ENCODE assay signal across 8 mouse cellular contexts in genomic region chr11:121451753-121452635, GRCm38 (mm10). TPM values are rescaled to one million over a fixed set of nuclear protein-coding genes. Genes with fewer than 3 reads are reported as not detected.
DNase-seq lines count a peak whose midpoint lies in the region; ATAC-seq and TF ChIP-seq lines count a peak whose summit lies in the region.

Gene Tbcd (plus strand): TSS chr11:121451949.

- peaks cover 32% of the 10 kb centered on the region for H3K36me3 ChIP-seq in G1E (replicated peaks)
- no peaks in the 10 kb centered on the region for H3K36me3 ChIP-seq in forebrain, embryonic 16.5 days (ENCODE audit: control insufficient read depth, insufficient read depth)
- H3K36me3 ChIP-seq in lung, embryonic 14.5 days (ENCODE audit: insufficient read depth), result 0 out of 2 replicates have a peak, but pooled peaks cover 4% of the 10 kb centered on the region
- H3K36me3 ChIP-seq in thymus, adult 2 months (ENCODE audit: control insufficient read depth, insufficient read depth, low read length), result peaks cover under 1% of the 10 kb centered on the region; the same call in 1 of the 2 replicates

- ATAC-seq in G1E (ENCODE audit: extremely low read depth, insufficient number of reproducible peaks, low FRiP score, poor library complexity, severe bottlenecking), result peak; percentile 94
- peak; percentile 96 for ATAC-seq in forebrain, embryonic 16.5 days
- peak; percentile 97 for ATAC-seq in lung, embryonic 14.5 days (ENCODE audit: insufficient read depth)

- intact Hi-C loops in heart, postnatal 36 days (cut with DNase I), result loop anchor here (5.0 kb wide), 1 partner anchor 100 kb away; the partner anchor contains the start of gene Wdr45b

- H3K27me3 ChIP-seq in G1E (ENCODE audit: insufficient read depth, low read length), result peaks cover 15% of the 10 kb centered on the region
- no peaks in the 10 kb centered on the region for H3K27me3 ChIP-seq in forebrain, embryonic 16.5 days (replicated peaks; ENCODE audit: control insufficient read depth, insufficient read depth, low read length)
- H3K27me3 ChIP-seq in lung, embryonic 14.5 days (ENCODE audit: insufficient read depth, low read length), result no peaks in the 10 kb centered on the region
- H3K27me3 ChIP-seq in thymus, adult 2 months (ENCODE audit: control insufficient read depth, insufficient read depth, low read length), result no peaks in the 10 kb centered on the region

- peak within 1 kb of the TSS; percentile 82 for H3K9ac ChIP-seq in forebrain, embryonic 16.5 days (replicated peaks; ENCODE audit: low read depth, low read length)
- H3K9ac ChIP-seq in lung, embryonic 14.5 days, result peak within 1 kb of the TSS; percentile 62

- peak within 1 kb of the TSS; percentile 67 for H3K4me2 ChIP-seq in forebrain, embryonic 16.5 days (ENCODE audit: low read length)
- H3K4me2 ChIP-seq in lung, embryonic 14.5 days, result peak within 1 kb of the TSS; percentile 77

- no peaks in the 10 kb centered on the region for H3K9me3 ChIP-seq in G1E (replicated peaks)
- no peaks in the 10 kb centered on the region for H3K9me3 ChIP-seq in forebrain, embryonic 16.5 days (ENCODE audit: control insufficient read depth, low read length)
- no peaks in the 10 kb centered on the region for H3K9me3 ChIP-seq in lung, embryonic 14.5 days (ENCODE audit: low read depth, low read length)

- peaks cover 23% of the 10 kb centered on the region for H3K4me1 ChIP-seq in G1E (ENCODE audit: insufficient read depth, low read depth, low read length)
- H3K4me1 ChIP-seq in forebrain, embryonic 16.5 days (replicated peaks; ENCODE audit: control insufficient read depth, insufficient read depth, low read length), result peaks cover 15% of the 10 kb centered on the region
- peaks cover 3% of the 10 kb centered on the region; the same call in 1 of the 2 replicates for H3K4me1 ChIP-seq in lung, embryonic 14.5 days (ENCODE audit: insufficient read depth)
- H3K4me1 ChIP-seq in olfactory bulb, adult 2 months (ENCODE audit: control insufficient read depth, insufficient read depth, low read length), result peaks cover 7% of the 10 kb centered on the region
- H3K4me1 ChIP-seq in thymus, adult 2 months (replicated peaks; ENCODE audit: control insufficient read depth, insufficient read depth, low read length), result peaks cover 11% of the 10 kb centered on the region

- DNase-seq in G1E (ENCODE audit: low spot score), result peak; percentile 84
- peak; percentile 91 to 96 for DNase-seq in cerebellum, adult 18-20 months
- peak; percentile 93 to 98 for DNase-seq in heart, postnatal 36 days
- peak; percentile 95 to 98 for DNase-seq in layer of hippocampus, adult 2 months (ENCODE audit: low spot score in 2 of 2)
- peak; percentile 95 for DNase-seq in lung, embryonic 14.5 days
- DNase-seq in thymus, adult 2 months, result peak; percentile 97

- H3K27ac ChIP-seq in forebrain, embryonic 16.5 days (ENCODE audit: low read length), result peak within 1 kb of the TSS; percentile 86
- H3K27ac ChIP-seq in layer of hippocampus, adult 2 months, result peak within 1 kb of the TSS; percentile 94
- peak within 1 kb of the TSS; percentile 46 for H3K27ac ChIP-seq in lung, embryonic 14.5 days (ENCODE audit: low read depth)
- peak within 1 kb of the TSS; percentile 61; the same call in 1 of the 2 replicates for H3K27ac ChIP-seq in olfactory bulb, adult 2 months (ENCODE audit: insufficient read depth, low read depth, low read length)
- no peak within 1 kb of the TSS for H3K27ac ChIP-seq in thymus, adult 2 months (ENCODE audit: control insufficient read depth, insufficient read depth, low read length)

- under 1% methylated on average over 57 of the region's 58 CpGs for WGBS in forebrain, embryonic 16.5 days
- under 1% methylated on average over 58 of the region's 58 CpGs for WGBS in lung, embryonic 14.5 days
- WGBS in olfactory bulb, adult 2 months, result under 1% methylated on average over 58 of the region's 58 CpGs
- under 1% methylated on average over 58 of the region's 58 CpGs for WGBS in thymus, adult 2 months

- TF ChIP-seq CTCF in G1E (IDR thresholded peaks at IDR 0.05; ENCODE audit: low read depth, low read length), result no peak
- peak; percentile 48 for TF ChIP-seq CTCF in layer of hippocampus, adult 2 months (conservative IDR thresholded peaks at IDR 0.05)
- no peak for TF ChIP-seq CTCF in lung, embryonic 14.5 days (IDR thresholded peaks at IDR 0.05; ENCODE audit: low read depth)
- no peak for TF ChIP-seq CTCF in olfactory bulb, adult 2 months (IDR thresholded peaks at IDR 0.05; ENCODE audit: insufficient read depth, low read depth, low read length)
- TF ChIP-seq CTCF in thymus, adult 2 months (IDR thresholded peaks at IDR 0.05; ENCODE audit: borderline replicate concordance, control insufficient read depth, extremely low read depth, insufficient read depth, low read length, poor library complexity), result peak; percentile 62; the same call in 1 of the 2 replicates

- H3K4me3 ChIP-seq in G1E (ENCODE audit: low read depth, low read length), result peak within 1 kb of the TSS; percentile 93
- H3K4me3 ChIP-seq in forebrain, embryonic 16.5 days (replicated peaks; ENCODE audit: low read length), result peak within 1 kb of the TSS; percentile 86
- peak within 1 kb of the TSS; percentile 89 for H3K4me3 ChIP-seq in layer of hippocampus, adult 2 months
- H3K4me3 ChIP-seq in lung, embryonic 14.5 days (ENCODE audit: low read depth, low read length), result peak within 1 kb of the TSS; percentile 89
- peak within 1 kb of the TSS; percentile 98 for H3K4me3 ChIP-seq in olfactory bulb, adult 2 months (ENCODE audit: insufficient read depth, low read depth, low read length)
- peak within 1 kb of the TSS; percentile 80 for H3K4me3 ChIP-seq in thymus, adult 2 months (ENCODE audit: control insufficient read depth, insufficient read depth, low read length)

- TF ChIP-seq POLR2A in olfactory bulb, adult 2 months (IDR thresholded peaks at IDR 0.05; ENCODE audit: insufficient read depth, low read depth, low read length), result peak; percentile 59; the same call in 1 of the 2 replicates
- peak; percentile 66 for TF ChIP-seq POLR2A in thymus, adult 2 months (IDR thresholded peaks at IDR 0.05; ENCODE audit: control insufficient read depth, extremely low read depth, insufficient read depth, low read length, poor library complexity)

RNA-seq across cellular contexts. Expression of gene Tbcd, which starts in this region (rescaled TPM):
- total RNA-seq in G1E (2014; fragmentation: Nextera tagmentation) (35.7 and 40.0 TPM in 2 replicates), G1E (2017) (47.6 and 53.7 TPM in 2 replicates)
- 5.4 and 5.8 TPM in 2 replicates for polyA plus RNA-seq in G1E (2012)
- 60.2 and 61.9 TPM in 2 replicates for polyA plus RNA-seq in forebrain, embryonic 16.5 days (2015; fragmentation: Nextera tagmentation; extraction: Ambion mirVana)
- 10 to 100 TPM; 11.0 to 11.6 TPM for total RNA-seq in heart, postnatal 36 days (2021)
- total RNA-seq in layer of hippocampus, adult 2 months (2021), result 10 to 100 TPM; 39.5 to 40.3 TPM
- polyA plus RNA-seq in lung, embryonic 14.5 days (2014; fragmentation: Nextera tagmentation; extraction: Ambion mirVana), result 36.8 and 41.3 TPM in 2 replicates
- not detected in 2 replicates for polyA plus RNA-seq in olfactory bulb, adult 2 months (2012; ENCODE audit: insufficient read depth, insufficient read length, low replicate concordance, missing spikeins)
- polyA plus RNA-seq in thymus, adult 2 months (2012; rRNA removed), result 86.5 and 90.0 TPM in 2 replicates

Comparison
In these comparisons a context has a peak if more than half of its experiments do, and no peak if none do; other contexts are left out.
1. CTCF ChIP-seq: peak in layer of hippocampus, adult 2 months (single experiment) and thymus, adult 2 months (single experiment); none in G1E (single experiment), lung, embryonic 14.5 days (single experiment) and olfactory bulb, adult 2 months (single experiment).
2. Peak in every context shown above with its lines, with median percentiles within 50 percentile points of each other: ATAC-seq, DNase-seq and H3K4me3 ChIP-seq.